Mouse (Mus musculus) hindbrain, embryonic 11.5 days (tissue): Measurements from ENCODE around the gene Glod4. TPM values are rescaled to one million over a fixed set of nuclear protein-coding genes. Genes with fewer than 3 reads are reported as not detected.

ENCODE experiments used
- ATAC-seq: fragments of 200-750 bp; cut with Nextera tagmentation; 2 replicates; pipeline ENCODE4 v1.8.0; 2017; ENCODE audit warnings: mild to moderate bottlenecking, moderate TSS enrichment, moderate library complexity; ENCODE audit not compliant: low FRiP score
- DNase-seq: peaks from one replicate; pipeline ENCODE4 v3.0.0-alpha.2; 2015; ENCODE audit warnings: low spot score
- H3K27ac ChIP-seq: fragments of 300-500 bp; sonication (generic); 2 replicates; pipeline ENCODE4 v1.5.1; 2014; ENCODE audit warnings: mild to moderate bottlenecking, low read depth, low read length
- H3K27me3 ChIP-seq: fragments of 300-500 bp; sonication (generic); 2 replicates; pipeline ENCODE4 v1.6.1; 2014; ENCODE audit warnings: mild to moderate bottlenecking, low read length, moderate library complexity, mixed read lengths; ENCODE audit not compliant: control insufficient read depth, insufficient read depth
- H3K36me3 ChIP-seq: fragments of 300-500 bp; sonication (generic); 2 replicates; pipeline ENCODE4 v1.6.1; 2014; ENCODE audit warnings: mild to moderate bottlenecking, low read length, moderate library complexity, mixed read lengths; ENCODE audit not compliant: control insufficient read depth, insufficient read depth
- H3K4me1 ChIP-seq: fragments of 300-500 bp; sonication (generic); replicated peaks from 2 replicates; pipeline ENCODE4 v1.6.1; 2014; ENCODE audit warnings: low read length, mixed read lengths; ENCODE audit not compliant: control insufficient read depth, insufficient read depth
- H3K4me2 ChIP-seq: fragments of 300-500 bp; sonication (generic); replicated peaks from 2 replicates; pipeline ENCODE4 v1.6.1; 2014; ENCODE audit warnings: mild to moderate bottlenecking, low read depth, low read length
- H3K4me3 ChIP-seq: fragments of 300-500 bp; sonication (generic); 2 replicates; pipeline ENCODE4 v1.5.1; 2014; ENCODE audit warnings: low read depth, low read length
- H3K9ac ChIP-seq: fragments of 300-500 bp; sonication (generic); 2 replicates; pipeline ENCODE4 v1.6.1; 2014; ENCODE audit warnings: low read depth, low read length
- H3K9me3 ChIP-seq: fragments of 300-500 bp; sonication (generic); 2 replicates; pipeline ENCODE4 v1.6.1; 2016; ENCODE audit warnings: low read length; ENCODE audit not compliant: control insufficient read depth
- WGBS: fragments of 180-500 bp; shearing (Covaris S2); extraction: QIAGEN DNeasy Blood & Tissue Kit; methylation state at CpG from one replicate; pipeline ENCODE4 v1.1.7; 2014; 5-methylcytosine and 5-hydroxymethylcytosine counted together
- polyA plus RNA-seq: library from polyadenylated mRNA; unstranded; fragments of >200 nt; fragmentation: Nextera tagmentation; extraction: Ambion mirVana; gene quantifications from 2 replicates; pipeline ENCODE4 v1.2.1, GENCODE M21; 2014

The Glod4 gene
- polyA plus RNA-seq, 1 experiment from 2014 or later = 132 TPM

DNA sequence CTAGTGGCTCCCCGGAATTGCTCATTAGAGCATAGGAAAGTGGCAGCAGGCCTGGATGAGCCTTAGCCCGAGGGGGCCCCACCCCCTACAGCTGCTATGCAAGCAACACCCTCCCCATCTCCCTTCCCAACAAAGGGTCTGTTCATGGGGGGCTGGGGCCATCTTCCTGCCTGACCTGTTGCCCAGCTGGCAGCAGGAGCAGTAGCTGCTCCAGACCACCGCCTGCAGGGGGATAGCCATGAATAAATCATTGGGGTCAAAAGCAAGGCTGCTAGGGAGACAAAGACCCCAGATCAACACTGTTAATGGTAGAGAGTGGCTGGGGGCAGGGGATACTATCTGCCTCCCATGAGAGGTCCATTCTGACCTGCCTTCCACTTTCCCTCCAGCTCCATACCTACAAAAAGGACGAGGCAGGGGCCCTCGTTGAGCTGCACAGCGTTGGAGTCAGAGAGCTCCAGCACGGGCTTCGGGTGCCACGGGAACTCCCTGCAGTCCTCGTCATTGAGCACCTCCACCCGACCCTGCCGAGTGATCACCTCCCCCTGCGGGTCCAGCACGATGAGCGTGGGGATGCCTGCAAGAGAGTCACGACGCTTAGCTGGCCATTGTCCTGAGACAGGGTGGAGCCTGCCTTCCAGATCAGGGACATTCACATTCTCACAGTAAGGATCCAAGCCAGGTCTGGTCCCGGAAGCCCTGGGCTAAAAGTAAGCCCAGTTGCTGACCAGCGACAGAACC, 19.3 kb upstream of the Glod4 start:
- peaks cover 37% of the 10 kb centered on the region for H3K4me1 ChIP-seq
- 5% methylated on average over 19 of the region's 19 CpGs for WGBS
- H3K27me3 ChIP-seq = no peaks in the 10 kb centered on the region
- peak overlapping the region; percentile 49 for H3K9ac ChIP-seq
- DNase-seq (peak; percentile 72), ATAC-seq (peak; percentile 81)
- H3K27ac ChIP-seq = peak overlapping the region; percentile 74
- no peaks in the 10 kb centered on the region for H3K9me3 ChIP-seq
- H3K4me3 ChIP-seq = no peak overlapping the region
- H3K4me2 ChIP-seq = peak overlapping the region; percentile 31
- no peaks in the 10 kb centered on the region for H3K36me3 ChIP-seq

DNA sequence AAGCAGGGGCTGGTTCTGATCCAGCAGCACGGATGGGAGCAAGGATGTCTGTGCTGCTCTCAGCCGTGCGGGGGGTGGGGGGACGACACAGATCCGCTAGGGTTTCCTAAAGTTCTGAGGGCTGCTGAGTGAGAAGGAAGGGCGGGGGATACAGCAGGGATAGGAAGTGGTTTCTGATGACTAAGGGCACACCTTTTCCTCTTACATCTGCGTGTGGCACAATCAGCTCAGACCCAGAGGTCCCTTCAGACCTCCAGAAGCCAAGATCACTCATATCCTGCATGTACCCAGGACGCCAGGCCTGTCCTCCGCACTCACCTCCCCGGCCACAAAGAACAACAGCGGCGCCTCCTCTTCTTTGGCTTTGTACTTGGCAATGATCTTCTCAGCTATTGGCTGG, 17.7 kb upstream of the Glod4 start:
- no peaks in the 10 kb centered on the region for H3K36me3 ChIP-seq
- ATAC-seq (no peak), DNase-seq (no peak)
- no peaks in the 10 kb centered on the region for H3K27me3 ChIP-seq
- H3K4me3 ChIP-seq = no peak overlapping the region
- 72% methylated on average over 12 of the region's 12 CpGs for WGBS
- peaks cover 33% of the 10 kb centered on the region for H3K4me1 ChIP-seq
- no peak overlapping the region for H3K4me2 ChIP-seq
- H3K9me3 ChIP-seq = no peaks in the 10 kb centered on the region
- peak overlapping the region; percentile 4; the same call in 1 of the 2 replicates for H3K27ac ChIP-seq
- H3K9ac ChIP-seq = no peak overlapping the region

DNA sequence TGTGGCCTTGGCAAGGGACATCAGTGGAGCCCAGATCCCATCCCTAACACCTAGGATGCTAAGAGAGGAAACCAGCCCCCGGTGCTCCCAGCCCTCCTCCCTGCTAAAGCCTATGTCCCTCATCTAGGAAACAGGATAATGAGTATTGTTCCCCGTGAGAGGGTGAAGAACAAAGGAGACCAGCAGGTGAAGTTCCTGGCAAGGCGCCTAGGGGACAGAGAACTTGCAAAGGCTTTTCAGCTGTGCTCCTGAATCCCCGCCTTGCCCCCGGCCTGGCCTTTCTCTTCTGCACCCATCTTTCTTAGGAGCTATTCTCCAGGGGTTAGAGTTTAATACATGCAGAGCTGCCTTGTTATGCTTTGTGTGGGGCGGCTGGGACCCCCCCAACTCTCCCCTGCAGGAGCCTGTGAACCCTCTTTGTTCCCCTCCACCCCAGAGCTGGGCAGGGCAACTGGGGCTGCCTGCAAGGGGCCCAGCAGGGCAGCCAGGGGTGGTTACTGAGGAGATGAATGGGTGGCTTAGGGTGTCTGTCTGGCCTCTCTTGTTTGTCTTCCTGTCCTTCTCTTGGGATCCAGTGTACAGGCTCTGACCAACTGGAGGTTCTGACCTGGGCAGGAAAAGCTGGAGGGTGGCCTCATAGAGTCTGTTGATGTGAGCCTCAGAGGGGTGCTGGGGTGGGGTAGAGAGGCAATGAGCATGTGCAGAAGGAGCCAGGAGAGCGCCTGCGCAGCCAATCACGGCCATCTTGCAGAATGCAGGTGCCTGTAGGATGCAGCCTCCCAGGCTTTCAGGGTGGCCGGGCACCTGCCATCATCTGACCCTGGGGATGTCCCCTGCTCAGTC, 16.9 kb upstream of the Glod4 start:
- 39% methylated on average over 10 of the region's 10 CpGs for WGBS
- DNase-seq (no peak), ATAC-seq (no peak)
- no peak overlapping the region for H3K4me3 ChIP-seq
- H3K27me3 ChIP-seq = no peaks in the 10 kb centered on the region
- H3K27ac ChIP-seq = peak overlapping the region; percentile 49
- peak overlapping the region; percentile 17; the same call in 1 of the 2 replicates for H3K9ac ChIP-seq
- peaks cover 32% of the 10 kb centered on the region for H3K4me1 ChIP-seq
- no peaks in the 10 kb centered on the region for H3K36me3 ChIP-seq
- no peak overlapping the region; the same call in 1 of the 2 replicates for H3K4me2 ChIP-seq
- H3K9me3 ChIP-seq = no peaks in the 10 kb centered on the region

DNA sequence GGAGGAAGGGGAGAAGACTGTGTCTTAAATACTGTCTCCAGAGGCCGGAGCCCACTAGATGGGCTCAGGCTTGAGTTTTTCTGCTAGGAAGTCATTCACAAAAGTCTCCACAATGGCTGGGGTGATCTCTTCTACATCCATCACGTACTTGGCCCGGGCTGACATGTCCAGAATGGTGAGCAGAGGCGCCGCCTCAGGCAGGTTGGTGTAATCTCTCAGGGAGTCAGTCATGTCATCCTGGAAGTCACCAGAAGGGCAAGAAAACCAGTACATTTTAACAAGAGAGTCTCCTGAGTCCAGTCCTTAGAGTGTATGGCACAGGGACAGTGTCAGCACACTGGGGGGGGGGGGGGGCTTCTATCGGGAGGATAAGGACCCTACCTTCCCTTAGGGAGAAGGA, 15.0 kb upstream of the Glod4 start:
- Histone ChIP-seq H3K4me2 (no peak overlapping the region), H3K36me3 (no peaks in the 10 kb centered on the region), H3K4me3 (no peak overlapping the region), H3K27ac (no peak overlapping the region), H3K27me3 (no peaks in the 10 kb centered on the region), H3K9ac (no peak overlapping the region), H3K9me3 (no peaks in the 10 kb centered on the region), H3K4me1 (peaks cover 31% of the 10 kb centered on the region)
- ATAC-seq (no peak), DNase-seq (no peak)
- 64% methylated on average over 6 of the region's 6 CpGs for WGBS

DNA sequence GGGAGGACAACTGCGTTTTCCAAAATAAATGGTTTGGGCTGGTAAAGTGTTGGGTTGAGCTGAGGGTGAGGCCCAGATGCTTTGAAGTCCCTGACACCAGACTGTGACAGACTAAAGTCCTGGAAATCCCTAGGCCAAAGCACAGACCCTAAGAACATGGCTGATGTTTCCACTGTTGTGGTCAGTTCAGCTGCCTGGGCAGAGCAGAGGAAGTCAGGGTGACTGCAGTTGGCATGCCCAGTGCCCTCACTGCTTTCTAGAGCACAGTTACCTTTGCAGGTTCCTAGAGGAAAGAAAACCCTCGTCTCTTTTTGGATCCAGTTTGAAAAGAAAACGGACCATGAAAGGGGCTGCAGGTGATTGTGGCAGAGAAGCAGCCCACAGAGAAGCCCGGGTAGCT, 13.9 kb upstream of the Glod4 start:
- no peak for ATAC-seq
- Histone ChIP-seq H3K27ac (no peak overlapping the region), H3K36me3 (no peaks in the 10 kb centered on the region), H3K4me1 (peaks cover 19% of the 10 kb centered on the region), H3K4me2 (no peak overlapping the region), H3K9me3 (no peaks in the 10 kb centered on the region), H3K9ac (no peak overlapping the region), H3K4me3 (no peak overlapping the region), H3K27me3 (no peaks in the 10 kb centered on the region)
- 79% methylated on average over 4 of the region's 4 CpGs for WGBS
- no peak for DNase-seq

DNA sequence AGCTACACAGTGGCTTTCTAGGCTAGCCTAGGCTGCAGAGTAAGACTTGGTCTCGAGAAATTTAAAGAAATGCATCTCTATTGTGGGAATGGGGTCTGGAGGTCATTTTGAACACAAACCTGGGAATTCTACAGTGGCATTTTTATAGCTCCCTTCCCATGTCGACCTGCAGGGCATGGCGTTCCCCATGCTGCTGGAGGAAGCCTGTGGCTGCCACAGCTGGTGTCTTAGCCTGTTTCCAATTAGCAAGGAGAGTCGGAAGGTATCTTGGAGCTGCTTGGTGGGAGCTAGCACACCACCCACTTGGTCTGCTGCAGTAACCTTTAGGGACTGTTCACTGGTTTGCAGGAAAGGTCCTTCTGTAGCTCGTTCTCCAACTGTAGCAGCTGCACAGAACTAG, 12.6 kb upstream of the Glod4 start:
- Histone ChIP-seq H3K27me3 (no peaks in the 10 kb centered on the region), H3K9me3 (no peaks in the 10 kb centered on the region), H3K4me2 (no peak overlapping the region), H3K4me1 (peaks cover 9% of the 10 kb centered on the region), H3K36me3 (no peaks in the 10 kb centered on the region), H3K27ac (no peak overlapping the region), H3K4me3 (no peak overlapping the region), H3K9ac (0 out of 2 replicates have a peak overlapping the region, but pooled peaks have one; percentile 7)
- WGBS = 55% methylated on average over 5 of the region's 5 CpGs
- ATAC-seq (no peak), DNase-seq (no peak)

DNA sequence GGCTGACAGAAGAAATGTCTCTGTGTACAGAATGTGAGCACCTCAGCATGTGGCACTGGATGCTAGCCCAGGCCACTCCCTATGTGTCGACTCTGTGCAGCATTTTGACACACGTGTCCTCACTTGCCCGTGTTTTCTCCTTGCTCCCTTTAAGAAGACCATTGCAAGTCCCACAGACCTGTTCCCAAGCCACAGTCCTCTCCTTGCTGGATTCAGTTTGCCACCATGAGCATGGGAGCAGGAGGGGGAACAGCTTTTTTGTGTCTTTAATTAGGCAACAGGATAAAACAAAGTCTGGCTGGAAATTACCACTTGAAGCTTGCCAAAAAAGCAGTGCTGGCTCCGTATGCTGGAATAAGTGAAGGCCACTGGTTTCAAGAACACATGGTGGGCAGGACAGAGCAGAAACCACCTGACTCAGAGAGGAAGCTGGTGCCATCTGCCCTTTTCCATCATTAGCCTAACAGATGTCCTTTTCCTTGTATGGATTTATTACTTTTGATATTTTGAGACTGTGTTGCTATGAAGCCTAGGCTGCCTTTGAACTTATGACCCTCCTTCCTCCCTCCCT, 12.0 kb upstream of the Glod4 start:
- DNase-seq = no peak
- Histone ChIP-seq H3K27ac (no peak overlapping the region), H3K9me3 (no peaks in the 10 kb centered on the region), H3K9ac (no peak overlapping the region), H3K36me3 (no peaks in the 10 kb centered on the region), H3K4me3 (no peak overlapping the region), H3K4me2 (no peak overlapping the region), H3K4me1 (peaks cover 8% of the 10 kb centered on the region), H3K27me3 (no peaks in the 10 kb centered on the region)
- no peak for ATAC-seq
- 65% methylated on average over 4 of the region's 4 CpGs for whole genome bisulfite sequencing

DNA sequence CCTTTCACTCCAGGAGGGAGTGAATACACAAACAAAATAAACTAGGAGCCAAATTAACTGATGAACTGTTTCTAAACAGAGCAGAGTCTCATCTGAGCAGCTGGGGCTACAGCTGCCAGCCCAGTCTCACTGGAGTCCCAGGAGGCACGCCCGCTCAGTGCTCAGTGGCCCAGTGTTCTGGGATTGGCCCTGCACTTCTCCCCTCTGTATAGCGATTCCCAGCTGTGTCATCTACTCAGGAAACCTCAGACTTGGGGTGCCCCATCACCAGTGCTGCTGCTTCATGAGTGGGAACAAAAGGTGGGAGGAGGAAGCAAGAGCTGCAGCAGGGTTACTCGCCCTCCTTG, 10.4 kb upstream of the Glod4 start:
- peak overlapping the region; percentile 27; the same call in 1 of the 2 replicates for H3K27ac ChIP-seq
- WGBS = 66% methylated on average over 4 of the region's 4 CpGs
- no peaks in the 10 kb centered on the region; the same call in 1 of the 2 replicates for H3K4me1 ChIP-seq
- no peaks in the 10 kb centered on the region for H3K36me3 ChIP-seq
- no peak overlapping the region for H3K4me2 ChIP-seq
- no peaks in the 10 kb centered on the region for H3K9me3 ChIP-seq
- DNase-seq (no peak), ATAC-seq (0 out of 2 replicates have a peak, but pooled peaks have one; percentile 43)
- H3K9ac ChIP-seq = 0 out of 2 replicates have a peak overlapping the region, but pooled peaks have one; percentile 23
- no peaks in the 10 kb centered on the region for H3K27me3 ChIP-seq
- H3K4me3 ChIP-seq = no peak overlapping the region
